Mouse (Mus musculus): ENCODE measurements at regions not wholly inside any gene's neighbourhood (a gene's known extent, or its start where the extent isn't known, plus 50 kb on each side); places are given as distances from the start of the nearest gene placed in this dataset.

DNA sequence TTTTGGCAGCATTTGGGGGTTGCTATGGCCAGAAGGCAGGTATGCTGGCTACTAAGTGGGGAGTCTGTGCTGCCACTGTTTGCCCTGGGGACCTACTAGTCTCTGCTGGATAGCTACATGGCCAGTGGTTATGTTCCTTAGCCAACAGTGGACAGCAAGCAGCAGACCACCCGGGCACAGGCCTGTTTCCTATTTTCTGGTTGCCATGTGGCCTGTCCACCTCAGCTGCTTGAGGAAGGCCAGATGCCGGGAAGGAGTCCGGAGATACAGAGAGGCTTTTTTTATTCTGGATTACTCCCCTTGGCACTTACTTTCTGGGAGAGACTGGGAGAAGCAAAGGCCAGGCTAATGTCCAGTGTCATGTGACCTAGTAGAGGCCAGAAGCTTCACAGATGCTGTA is 219.4 kb downstream of the 1500009L16Rik start:
- no peak for TF ChIP-seq POLR2A (IDR thresholded peaks at IDR 0.05; ENCODE audit: low read depth, low read length)
- no peak for TF ChIP-seq CTCF (IDR thresholded peaks at IDR 0.05; ENCODE audit: extremely low read depth, insufficient read depth, insufficient read length, insufficient replicate concordance)

All from spleen, adult 2 months (tissue).